Mouse (Mus musculus) lung, postnatal 14 days (tissue): Measurements from ENCODE around the gene Chm.
"Not testable (repeated sequence)": the region's sequence is repeated elsewhere in the genome, so short reads cannot be mapped to it uniquely, and the experiment has no call there.

Experiments used
- DNase-seq: peaks from one replicate; pipeline ENCODE4 v3.0.0; 2021

Gene Chm

DNA sequence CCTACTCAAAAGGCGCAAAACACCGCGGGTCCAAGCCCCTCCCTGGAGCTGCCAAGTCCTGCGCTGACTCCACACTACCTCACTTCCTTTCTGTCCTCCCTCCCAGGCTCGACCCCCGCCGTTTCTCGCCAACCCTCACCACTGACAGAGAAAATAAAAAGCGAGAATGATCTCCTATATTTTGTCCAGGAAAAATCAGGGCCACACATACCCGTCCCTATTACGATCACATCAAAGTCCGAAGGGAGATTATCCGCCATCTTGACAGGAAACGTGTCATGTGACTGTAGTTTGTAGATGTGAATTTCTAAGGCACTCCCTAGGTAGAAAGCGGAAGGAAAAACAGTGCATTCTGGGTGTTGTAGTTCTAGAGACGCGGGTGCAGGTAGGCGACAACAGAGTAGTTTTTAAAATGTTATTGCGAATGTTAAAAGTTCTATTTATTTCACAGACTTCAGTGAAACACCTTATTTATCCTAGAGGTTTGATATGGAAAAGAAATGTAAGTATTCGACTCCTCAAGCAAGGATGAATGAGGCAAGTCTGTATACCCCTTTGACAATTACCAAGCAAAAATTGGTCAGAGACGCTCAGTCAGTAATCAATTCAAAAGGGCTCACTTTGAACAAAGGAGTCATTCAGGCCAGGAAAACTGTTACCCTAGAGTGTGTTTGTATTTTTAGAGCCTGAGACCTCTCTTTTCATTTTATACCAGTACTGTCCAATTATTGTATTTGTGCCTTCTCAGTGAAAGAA, at the start of gene Chm:
Chm (minus strand) TSS at position 288 of the 756 bp plus-strand sequence.
- DNase-seq: peak; percentile 41

DNA sequence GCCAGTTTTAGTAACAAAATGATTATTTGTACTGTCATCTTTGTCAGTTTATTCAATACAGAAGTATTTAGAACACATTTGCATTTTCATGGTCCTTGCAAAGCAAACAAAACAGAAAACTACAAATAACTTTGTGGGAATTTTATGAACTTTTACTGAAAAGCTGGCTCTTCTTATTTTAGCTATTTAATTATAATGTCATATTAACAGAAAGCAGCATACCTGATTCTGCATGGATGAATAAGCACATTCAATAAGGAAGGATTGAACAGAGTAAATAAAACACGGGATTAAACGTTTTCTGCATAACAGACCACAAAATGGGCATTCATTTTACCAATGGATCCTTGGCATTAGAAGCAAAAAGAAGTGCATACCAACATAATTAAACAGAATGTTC, 8.6 kb upstream of the Chm start:
- DNase-seq: no peak

DNA sequence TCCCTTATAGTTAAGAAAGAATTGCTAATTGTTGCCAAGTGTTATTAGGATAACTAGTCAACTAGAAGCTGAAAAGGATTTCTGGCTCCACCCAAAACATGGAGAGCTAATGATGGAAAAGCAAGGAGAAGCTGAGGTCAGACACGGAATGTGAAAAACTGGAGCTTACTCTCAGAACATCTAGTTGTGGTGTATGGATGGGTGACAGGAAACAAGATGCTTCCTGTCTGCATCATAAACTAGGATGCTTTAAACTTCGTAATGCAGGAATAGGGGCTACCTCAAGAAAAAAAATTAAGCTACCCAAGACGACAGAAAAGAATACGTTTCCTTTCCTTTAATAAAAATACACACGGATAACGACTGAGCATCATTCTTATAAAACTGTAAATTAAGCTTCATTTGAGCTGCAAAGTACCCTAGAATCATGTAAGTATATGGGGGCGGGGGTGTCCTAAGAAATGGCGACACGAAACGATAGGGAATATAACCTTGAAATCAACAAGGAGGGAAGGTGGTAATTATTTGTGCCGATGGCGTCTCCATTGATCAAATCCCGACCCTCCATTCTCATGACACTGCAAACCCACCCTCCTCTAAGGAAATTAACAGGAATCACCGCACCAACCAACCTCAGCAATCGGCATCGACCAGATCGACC, 618 bp downstream of the Chm start:
- DNase-seq: no peak

DNA sequence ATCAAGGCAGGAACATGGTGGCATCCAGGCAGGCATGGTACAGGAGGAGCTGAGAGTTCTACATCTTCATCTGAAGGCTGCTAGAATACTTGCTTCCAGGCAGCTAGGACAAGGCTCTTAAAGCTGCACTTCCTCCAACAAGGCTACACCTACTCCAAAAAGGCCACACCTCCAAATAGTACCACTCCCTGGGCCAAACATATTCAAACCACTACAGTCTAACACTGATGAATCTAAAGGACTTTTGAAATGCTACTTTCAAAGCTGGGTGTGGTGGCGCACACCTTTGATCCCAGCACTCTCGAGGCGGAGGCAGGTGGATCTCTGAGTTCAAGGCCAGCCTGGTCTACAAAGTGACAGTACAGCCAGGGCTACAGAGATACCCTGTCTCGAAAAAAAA, 4.5 kb downstream of the Chm start:
- DNase-seq: not testable (repeated sequence)

DNA sequence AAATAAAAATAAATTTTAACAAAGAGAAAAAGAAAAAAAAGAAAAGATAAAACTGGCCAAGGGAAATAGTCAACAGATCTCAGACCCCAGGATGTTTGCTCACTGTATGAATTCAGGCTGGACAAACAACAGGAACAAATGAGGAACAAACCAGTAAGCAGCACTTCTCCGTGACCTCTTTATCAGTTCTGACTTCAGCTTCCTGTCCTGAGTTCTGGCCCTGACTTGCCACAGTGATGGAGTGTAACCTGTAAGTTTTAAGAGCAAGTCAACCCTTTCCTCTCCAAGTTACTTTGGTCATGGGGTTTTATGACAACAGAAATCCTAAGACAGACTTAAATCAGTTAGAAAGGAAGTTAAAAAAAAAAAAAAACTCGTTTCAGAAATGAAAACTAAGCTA, 12.6 kb downstream of the Chm start:
- DNase-seq: no peak

DNA sequence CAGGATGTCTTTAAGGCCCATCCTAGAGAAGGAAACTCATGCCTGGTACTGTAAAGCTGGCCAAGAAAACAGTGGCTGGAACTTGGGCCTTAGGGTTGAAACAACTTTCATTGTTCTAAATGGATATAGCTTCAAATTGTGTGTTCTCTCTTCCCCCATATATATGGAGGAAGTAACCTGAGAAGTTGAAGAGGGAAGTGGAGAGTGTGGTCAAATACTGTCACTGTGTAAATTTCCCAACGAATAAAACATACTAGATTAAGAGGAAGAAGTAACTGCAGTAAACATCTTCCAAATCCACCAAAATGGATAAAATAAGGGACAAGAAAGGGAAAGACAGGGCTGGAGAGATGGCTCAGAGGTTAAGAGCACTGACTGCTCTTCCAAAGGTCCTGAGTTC, 13.0 kb downstream of the Chm start:
- no peak for DNase-seq

DNA sequence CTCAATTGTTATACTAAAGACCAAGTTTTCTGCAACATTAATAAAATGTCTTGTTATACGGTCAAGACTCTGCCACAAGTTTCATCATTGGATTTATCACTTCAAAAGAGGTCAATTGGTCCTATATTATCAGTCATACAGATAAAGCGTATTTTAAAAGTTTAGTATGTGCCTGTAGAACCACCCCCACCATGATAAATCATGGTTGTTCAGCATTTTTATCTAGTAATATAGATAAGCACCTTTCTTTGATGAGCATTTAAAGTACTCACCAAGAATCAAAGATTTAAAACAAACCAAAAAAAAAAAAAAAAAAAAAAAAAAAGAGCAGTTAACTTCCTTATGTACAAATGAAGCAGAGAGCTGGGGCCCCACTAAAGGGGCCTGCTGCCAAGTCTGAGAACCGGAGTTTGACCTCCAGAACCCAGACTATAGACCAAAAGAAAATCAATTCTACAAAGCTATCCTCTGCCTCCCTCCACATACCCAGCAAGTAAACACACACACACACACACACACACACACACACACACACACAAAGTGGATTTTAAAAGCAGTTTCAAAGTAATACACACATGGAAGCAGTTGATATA, 25.0 kb downstream of the Chm start:
- no peak for DNase-seq

DNA sequence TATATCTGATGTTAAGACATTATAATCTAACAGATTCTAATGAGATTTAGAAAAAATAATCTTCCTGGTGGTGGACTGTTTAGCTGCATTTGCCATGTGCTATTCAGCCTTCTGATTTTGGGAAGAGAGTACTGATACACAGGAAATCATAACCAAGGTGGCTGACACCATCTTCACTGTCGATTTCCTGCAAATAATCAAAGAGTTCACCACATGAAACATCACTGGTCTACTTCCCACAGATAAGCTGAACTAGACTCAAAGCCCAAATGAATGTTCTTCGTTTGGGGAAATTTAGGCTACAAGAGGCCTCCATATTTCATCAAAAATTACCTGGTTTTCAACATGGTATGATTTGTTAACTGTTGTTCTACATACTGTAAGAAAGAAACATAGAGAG, 101.1 kb downstream of the Chm start:
- DNase-seq: no peak

DNA sequence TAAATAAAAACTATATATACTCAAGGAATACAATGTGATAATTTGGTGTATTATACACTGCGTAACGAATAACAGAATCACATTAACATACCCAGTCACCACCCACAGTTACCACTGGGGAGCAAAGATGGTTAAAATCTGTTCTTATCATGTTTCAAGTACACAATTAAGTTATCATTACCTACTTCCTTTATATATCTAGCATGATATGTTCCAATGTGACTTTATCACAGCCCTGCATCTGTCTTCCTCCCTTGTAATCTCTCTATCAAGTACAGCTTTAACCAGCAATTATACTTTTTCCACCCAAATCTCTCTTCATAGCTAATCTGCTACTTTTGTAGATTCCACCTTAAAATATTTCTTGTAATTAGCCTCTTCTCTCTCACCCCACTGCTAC, 109.3 kb downstream of the Chm start:
- no peak for DNase-seq

DNA sequence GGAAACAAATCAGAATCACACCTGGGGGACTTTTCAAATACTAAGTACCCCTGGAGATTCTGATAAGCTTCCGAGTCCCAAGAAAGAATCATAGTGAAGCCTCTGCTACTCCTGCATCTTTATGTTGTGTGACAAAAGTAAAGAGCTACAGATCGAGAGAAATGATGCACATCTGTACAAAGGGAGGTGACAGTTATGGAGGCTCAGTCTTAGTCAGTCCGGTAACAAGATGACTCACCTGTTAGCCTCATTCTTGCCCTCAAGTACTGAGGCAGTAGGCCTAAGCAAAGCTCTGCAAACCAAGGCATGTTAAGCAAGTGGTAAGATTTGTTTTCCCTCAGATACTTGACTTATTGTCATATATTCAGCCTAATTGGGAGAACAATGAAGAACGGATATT, 110.5 kb downstream of the Chm start:
- DNase-seq: no peak

DNA sequence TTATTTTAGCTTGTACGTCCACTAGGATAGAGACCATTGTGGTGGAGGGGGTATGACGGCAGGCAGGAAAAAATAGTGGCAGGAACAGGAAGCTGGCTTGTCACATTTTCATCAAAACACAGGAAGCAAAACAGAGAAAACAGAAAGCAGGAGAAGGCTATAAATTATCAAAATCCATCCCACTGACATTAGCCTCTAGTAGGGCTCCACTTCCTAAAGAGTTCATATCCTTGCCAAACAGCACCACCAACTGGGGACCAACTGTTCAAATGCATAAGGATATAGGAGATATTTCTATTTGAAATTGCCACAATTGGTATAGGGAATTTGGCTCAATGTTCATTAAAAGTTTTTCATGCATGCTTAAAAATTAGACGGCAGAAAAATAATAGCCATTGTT, 181.7 kb downstream of the Chm start:
- DNase-seq: no peak

DNA sequence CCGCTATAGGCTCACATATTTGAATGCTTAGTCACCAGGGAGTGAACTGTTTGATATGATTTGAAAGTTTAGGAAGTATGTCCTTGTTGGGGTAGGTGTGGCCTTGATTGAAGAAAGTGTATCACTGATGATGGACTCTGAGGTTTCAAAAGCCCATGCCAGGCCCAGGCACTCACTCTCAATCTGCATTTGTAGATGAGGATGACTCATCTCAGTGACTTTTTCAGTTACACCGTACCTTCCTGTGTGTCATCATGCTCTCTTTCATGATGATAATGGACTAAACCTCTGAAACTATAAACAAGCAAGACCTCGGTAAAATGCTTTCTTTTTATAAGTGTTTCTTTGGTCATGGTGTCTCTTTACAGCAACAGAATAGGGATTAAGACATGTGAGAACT, 183.1 kb downstream of the Chm start:
- no peak for DNase-seq
